Mouse (Mus musculus) sigmoid colon, adult 10 weeks (tissue): Measurements from ENCODE around the gene Tmem110. TPM values are rescaled to one million over a fixed set of nuclear protein-coding genes. Genes with fewer than 3 reads are reported as not detected.

Source experiments
- polyA plus RNA-seq: library from polyadenylated mRNA; stranded (reverse); fragments of 350-450 nt; fragmentation: Illumina TruSeq; extraction: RNeasy Lipid Tissue Mini Kit (QIAGEN cat#74804); gene quantifications from one replicate; pipeline ENCODE4 v1.2.3, GENCODE M21; 2014; ENCODE audit warnings: low read depth, low replicate concordance

The Tmem110 gene
- 5.6 TPM for polyA plus RNA-seq

DNA sequence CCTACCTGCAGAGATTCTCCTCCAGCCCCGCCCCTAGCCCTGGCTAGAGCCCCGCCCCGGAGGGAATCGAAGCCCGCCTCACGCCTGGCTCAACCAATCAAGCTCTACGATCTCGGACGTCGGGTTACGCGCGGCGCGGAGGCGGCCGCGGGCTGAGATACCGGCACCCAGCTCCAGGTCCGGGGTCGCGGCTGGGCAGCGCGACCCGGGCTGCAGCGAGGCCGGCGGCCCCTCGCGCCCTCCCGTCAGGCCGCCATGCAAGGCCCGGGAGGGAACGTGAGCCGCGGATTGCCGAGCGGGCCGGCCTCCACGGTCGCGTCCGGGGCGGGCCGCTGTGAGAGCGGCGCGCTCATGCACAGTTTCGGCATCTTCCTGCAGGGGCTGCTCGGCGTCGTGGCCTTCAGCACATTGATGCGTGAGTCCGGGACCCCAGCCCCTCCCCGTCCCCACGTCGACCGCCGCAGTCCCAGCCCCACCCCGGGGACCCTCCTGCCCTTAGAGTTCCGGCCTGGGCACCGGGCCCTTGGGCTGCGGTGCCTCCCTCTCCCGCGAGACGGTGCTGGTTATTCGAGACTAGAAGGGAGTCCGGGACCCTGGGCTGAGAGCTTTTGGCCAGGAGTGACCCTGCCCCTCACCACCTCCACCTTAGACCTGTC lies at the start of gene Tmem110:
Gene Tmem110, plus strand, starts transcription at position 115 of the 656 bp plus-strand sequence.

DNA sequence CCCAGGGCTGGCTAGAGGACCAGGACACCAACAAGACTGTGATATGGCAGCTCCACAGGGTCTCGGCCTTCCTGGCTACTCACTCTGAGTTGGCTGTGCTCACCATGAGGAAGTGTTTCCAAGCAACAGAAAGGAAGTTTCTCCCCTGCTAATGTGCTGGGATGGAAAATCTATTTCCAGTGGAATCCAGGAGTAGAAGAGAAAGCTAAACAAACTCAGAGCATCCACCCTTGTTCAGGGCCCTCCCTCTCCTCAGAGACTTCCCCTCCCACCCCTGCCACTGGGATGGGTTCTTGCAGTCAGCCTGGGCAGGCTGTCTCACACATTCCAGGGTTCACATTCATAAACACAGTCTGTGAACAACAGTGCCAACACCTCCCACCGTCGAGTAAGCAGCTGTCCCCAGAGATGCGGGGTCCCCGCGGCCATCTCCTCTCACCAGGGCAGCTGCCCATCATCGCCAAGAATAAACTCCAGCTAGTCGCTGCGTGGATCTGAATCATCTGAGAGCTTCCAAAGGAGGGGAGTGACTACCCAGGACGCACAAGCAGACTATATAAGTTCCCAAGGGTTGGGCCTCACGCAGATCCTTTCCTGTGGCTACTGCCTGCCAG lies 53.7 kb downstream of the Tmem110 start, which contains the start of gene Mustn1:
Gene Mustn1, plus strand, starts transcription at position 243 of the 614 bp plus-strand sequence.

GRCm38 (mm10) chr14:30886204-30886603 lies 60.8 kb downstream of the Tmem110 start, which contains the start of gene Itih4:
TSS of gene Itih4 (plus strand) at chr14:30886476.

GRCm38 (mm10) chr14:30923375-30924105 lies 98.2 kb downstream of the Tmem110 start, which contains the start of gene Itih3:
TSS of gene Itih3 (minus strand) at chr14:30923760.

Other genes with a start within 250 kb of the Tmem110 start
- 117 TPM for gene Prkcd, start 199.4 kb upstream of the Tmem110 start, polyA plus RNA-seq
- 16.1 TPM for gene Rft1, start 171.2 kb upstream of the Tmem110 start, polyA plus RNA-seq
- 12.1 TPM for gene Sfmbt1, start 110.7 kb upstream of the Tmem110 start, polyA plus RNA-seq
- gene Mustn1, start 53.6 kb downstream of the Tmem110 start, polyA plus RNA-seq, result 8.3 TPM
- gene Itih4, start 60.9 kb downstream of the Tmem110 start, polyA plus RNA-seq, result not detected
- gene Itih3, start 98.2 kb downstream of the Tmem110 start, polyA plus RNA-seq, result 0.19 TPM
- not detected for gene Itih1, start 117.7 kb downstream of the Tmem110 start, polyA plus RNA-seq
- gene Nek4, start 125.8 kb downstream of the Tmem110 start, polyA plus RNA-seq, result 16.5 TPM
- 78.8 TPM for gene Glt8d1, start 175.8 kb downstream of the Tmem110 start, polyA plus RNA-seq
- 331 TPM for gene Spcs1, start 176.1 kb downstream of the Tmem110 start, polyA plus RNA-seq
- gene Pbrm1, start 193.5 kb downstream of the Tmem110 start, polyA plus RNA-seq, result 84.8 TPM
- 120 TPM for gene Gnl3, start 193.6 kb downstream of the Tmem110 start, polyA plus RNA-seq